Mouse (Mus musculus): ENCODE data around the gene Trio. TPM values are rescaled to one million over a fixed set of nuclear protein-coding genes. Genes with fewer than 3 reads are reported as not detected.

Gene Trio
- total RNA-seq, 2 experiments from 2014 or later = 266 to 349 TPM

- DNase-seq = no peak
Measured at GRCm38 (mm10) chr15:27793284-27793683, 232.4 kb downstream of the Trio start.

GRCm38 (mm10) chr15:27792473-27792872 is 233.2 kb downstream of the Trio start:
- no peak for DNase-seq

- no peak for DNase-seq
Measured at GRCm38 (mm10) chr15:27791141-27791540, 234.5 kb downstream of the Trio start.

- no peak for DNase-seq
Measured at GRCm38 (mm10) chr15:27790699-27791098, 234.9 kb downstream of the Trio start.

- no peak for DNase-seq
Measured at GRCm38 (mm10) chr15:27789325-27789724, 236.3 kb downstream of the Trio start.

- DNase-seq = peak; percentile 67 to 70
Measured at GRCm38 (mm10) chr15:27788122-27788759, 237.4 kb downstream of the Trio start.

GRCm38 (mm10) chr15:27787151-27787550 is 238.5 kb downstream of the Trio start:
- no peak for DNase-seq

- DNase-seq = no peak
Measured at GRCm38 (mm10) chr15:27786418-27786817, 239.2 kb downstream of the Trio start.

- no peak for DNase-seq
Measured at GRCm38 (mm10) chr15:27785280-27786001, 240.2 kb downstream of the Trio start.

GRCm38 (mm10) chr15:27784126-27784563 is 241.5 kb downstream of the Trio start:
- DNase-seq = no peak

- DNase-seq = no peak
Measured at GRCm38 (mm10) chr15:27783541-27784125, 242.0 kb downstream of the Trio start.

GRCm38 (mm10) chr15:27783092-27783491 is 242.6 kb downstream of the Trio start:
- DNase-seq = no peak

- no peak for DNase-seq
Measured at GRCm38 (mm10) chr15:27782383-27783036, 243.1 kb downstream of the Trio start.

GRCm38 (mm10) chr15:27779827-27780226 is 245.8 kb downstream of the Trio start:
- DNase-seq = no peak

GRCm38 (mm10) chr15:27779398-27779797 is 246.2 kb downstream of the Trio start:
- DNase-seq = no peak

GRCm38 (mm10) chr15:27778256-27778655 is 247.4 kb downstream of the Trio start:
- no peak for DNase-seq

- no peak for DNase-seq
Measured at GRCm38 (mm10) chr15:27777455-27778190, 248.0 kb downstream of the Trio start.

GRCm38 (mm10) chr15:27774481-27774880 is 251.2 kb downstream of the Trio start:
- no peak for DNase-seq

GRCm38 (mm10) chr15:27772125-27772627 is 253.5 kb downstream of the Trio start:
- DNase-seq = no peak

- no peak for DNase-seq
Measured at GRCm38 (mm10) chr15:27771581-27771980, 254.1 kb downstream of the Trio start.

GRCm38 (mm10) chr15:27770513-27771196 is 255.0 kb downstream of the Trio start:
- peak in 1 of 2 experiments; percentile 3 for DNase-seq

- no peak for DNase-seq
Measured at GRCm38 (mm10) chr15:27761416-27761815, 264.2 kb downstream of the Trio start.
